Mouse (Mus musculus) right cerebral cortex, adult 2 months (tissue): ENCODE measurements around the gene Tgfbr3.
"Not testable (repeated sequence)": the region's sequence is repeated elsewhere in the genome, so short reads cannot be mapped to it uniquely, and the experiment has no call there.

Experiments used
- DNase-seq, 2 experiments: peaks; one replicate each; pipeline ENCODE4 v3.0.0; 2021 to 2022; ENCODE audit warnings: low spot score in 2 of 2

The Tgfbr3 gene

GRCm38 (mm10) chr5:107279263-107279662, 10.2 kb downstream of the Tgfbr3 start:
- DNase-seq: no peak

GRCm38 (mm10) chr5:107276186-107276585, 13.2 kb downstream of the Tgfbr3 start:
- no peak for DNase-seq

DNA sequence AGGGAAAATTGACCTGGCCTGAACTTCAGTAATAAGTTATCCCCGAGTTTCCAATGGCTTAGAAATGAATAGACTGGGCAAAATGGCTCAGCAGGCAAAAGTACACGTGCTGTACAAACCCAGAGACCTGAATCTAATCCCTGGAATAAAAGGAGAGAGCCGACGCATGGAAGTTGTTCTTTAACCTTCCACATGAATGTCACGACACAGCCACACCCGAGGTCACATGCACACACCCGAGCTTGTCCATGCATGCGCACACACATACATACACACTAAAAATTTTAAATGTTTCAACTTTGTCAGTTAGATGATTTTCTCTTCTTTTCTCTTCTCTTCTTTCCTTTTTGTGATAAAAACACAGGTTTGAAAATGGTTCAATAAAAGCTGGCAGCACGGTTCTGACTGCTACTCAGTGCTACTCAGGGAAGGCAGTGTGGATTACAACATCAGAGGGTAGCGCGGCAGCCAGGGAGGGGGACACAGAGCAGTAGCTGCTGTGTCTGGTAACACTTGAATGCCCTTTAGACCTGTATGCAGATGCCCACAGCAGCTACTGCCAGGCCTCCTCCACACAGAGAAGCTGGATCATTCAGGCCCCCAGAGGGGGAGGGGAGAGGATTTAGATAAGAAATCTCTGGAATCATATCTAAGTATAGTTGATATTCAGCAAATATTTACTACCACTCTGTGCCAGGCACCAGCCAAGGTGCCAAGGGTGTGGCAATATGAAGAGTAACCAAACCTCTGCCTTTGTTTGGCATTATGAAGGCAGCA, 17.0 kb downstream of the Tgfbr3 start:
- DNase-seq: no peak

- DNase-seq: no peak
These were observed 20.5 kb downstream of the Tgfbr3 start for GRCm38 (mm10) chr5:107269006-107269328.

DNA sequence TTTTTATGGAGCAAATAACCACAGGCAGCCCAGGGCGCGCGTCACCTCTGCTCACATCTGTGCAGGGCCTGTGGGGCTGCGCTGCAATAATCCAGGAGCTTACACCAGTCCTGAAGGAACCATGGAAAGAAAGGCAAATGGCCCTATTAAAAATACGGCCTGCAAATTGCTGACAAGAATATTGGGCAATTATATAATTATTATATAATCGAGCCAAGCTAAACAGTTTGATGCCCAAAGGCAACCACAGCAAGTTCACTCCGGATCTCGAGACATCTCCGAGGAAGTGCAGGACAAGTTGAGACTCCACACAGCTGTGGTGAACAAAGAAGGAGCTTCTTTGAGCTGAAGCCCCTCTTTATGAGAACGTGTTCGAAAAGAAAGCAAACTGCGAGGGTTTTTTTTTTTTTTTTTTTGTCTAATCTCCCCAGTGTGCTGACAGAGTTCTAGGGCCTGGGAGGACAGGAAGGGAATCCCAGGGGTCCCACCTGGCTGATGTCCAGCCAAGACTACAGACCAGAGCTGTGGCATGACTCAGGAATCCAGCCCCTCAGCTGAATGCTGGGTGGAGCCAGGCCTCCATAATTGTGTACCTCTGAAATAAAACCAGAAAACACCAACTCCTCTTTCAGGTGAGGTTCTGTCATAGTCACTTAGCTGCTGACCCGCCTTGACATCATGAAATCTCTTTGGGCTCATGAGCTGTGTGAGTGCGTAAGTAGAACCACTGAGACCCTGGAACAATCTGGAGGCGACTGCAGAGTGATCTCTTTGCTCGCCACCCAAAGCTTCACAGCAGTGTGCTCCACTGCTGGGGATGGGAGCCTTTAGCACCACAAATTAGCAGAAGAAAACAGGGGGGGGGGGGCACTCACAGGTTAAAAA, 21.1 kb downstream of the Tgfbr3 start:
- DNase-seq: no peak

DNA sequence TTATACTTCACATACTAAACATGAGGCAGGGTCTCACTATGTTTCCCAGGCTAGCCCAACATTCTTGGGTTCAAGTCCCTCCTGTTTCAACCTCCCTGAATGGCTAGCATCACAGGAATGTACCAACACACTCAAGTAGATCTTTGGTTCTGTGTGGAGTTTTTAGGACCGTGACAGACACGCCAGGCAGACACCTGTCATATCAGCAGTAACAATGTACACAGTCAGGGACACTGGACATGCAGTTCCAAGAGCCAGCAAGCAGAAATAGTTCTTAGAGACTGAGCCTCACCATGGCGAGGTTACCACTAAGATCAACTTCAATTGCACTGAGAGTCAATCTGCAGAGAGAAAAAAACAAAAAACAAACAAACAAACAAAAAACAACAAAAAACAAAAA, 22.9 kb downstream of the Tgfbr3 start:
- DNase-seq: no peak

DNA sequence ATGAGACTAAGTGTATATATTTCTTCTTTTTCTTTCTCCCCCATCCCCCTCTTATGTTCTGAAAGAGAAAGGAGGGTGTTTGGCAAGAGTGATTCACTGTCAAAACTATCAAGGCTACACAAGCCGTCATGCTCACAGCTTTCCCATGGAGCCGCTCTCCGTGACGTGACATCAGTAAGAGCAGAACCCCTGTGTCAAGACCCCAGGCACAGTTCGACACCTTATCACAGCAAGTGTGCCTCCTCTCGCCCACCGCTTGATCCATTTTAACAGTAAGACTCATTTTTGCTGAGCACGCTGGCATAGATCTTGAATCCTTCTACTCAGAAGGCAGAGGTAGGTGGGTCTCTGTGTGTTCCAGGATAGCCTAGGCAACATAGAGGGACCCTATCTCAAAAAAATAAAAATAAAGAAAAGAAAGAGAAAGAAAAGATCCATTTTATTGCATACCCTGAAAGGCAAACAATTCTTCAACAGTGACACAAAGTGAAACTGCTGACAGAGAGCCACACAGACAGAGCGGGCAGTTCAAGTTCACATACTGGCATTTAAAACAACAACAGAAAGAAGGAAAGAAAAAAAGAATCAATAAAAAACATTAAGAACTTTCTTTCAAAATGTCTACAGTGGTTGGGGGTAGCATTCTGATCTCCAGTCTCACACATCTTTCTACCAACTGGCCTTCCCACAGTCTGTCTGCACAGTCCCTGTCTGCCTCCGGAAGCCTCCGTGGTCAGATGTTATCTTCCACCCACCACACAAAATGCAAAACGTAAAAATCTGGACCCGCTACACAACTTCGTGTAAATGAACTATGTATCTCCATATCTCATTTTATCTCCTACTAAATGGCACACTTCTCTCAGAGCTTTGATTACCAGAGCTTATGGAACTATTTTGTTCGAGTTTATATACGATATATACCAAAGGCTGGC, 24.7 kb downstream of the Tgfbr3 start:
- DNase-seq: no peak

DNA sequence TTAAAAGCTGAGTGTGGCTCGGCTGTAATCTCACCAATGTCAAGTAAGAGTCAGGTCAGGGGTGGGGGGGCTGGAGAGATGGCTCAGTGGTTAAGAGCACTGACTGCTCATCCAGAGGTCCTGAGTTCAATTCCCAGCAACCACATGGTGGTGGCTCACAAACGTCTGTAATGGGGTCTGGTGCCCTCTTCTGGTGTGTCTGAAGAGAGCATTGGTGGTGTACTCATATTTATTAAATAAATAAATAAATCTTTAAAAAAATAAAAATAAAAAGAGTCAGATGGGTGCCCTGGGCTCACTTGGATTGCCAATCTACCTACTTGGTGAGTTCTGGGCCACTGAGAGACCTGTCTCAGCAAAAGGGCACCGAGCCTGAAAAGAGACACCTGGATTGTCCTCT, 25.6 kb downstream of the Tgfbr3 start:
- DNase-seq: no peak

GRCm38 (mm10) chr5:107261930-107262329, 27.5 kb downstream of the Tgfbr3 start:
- DNase-seq: no peak

GRCm38 (mm10) chr5:107260708-107261495, 28.5 kb downstream of the Tgfbr3 start:
- no peak for DNase-seq

GRCm38 (mm10) chr5:107259487-107260040, 29.9 kb downstream of the Tgfbr3 start:
- no peak for DNase-seq

DNA sequence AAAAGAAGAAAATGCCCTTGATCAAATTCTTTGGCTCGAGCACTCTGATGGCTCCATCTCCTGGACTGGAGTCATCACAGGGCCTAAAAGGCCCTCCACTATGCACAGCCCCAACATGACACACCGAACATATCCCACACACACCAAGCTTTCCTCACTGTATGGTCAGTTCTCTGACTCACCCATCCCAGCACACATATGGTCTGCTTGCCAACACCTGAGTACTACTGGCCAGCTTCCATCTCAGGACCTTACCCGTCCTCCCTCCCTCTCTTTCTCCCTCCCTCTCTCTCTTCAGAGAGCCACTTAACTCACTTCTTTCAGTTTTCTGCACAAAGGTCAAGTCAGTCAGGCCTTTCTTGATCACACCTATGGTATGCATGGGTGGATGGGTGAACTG, 36.0 kb downstream of the Tgfbr3 start:
- DNase-seq: no peak

GRCm38 (mm10) chr5:107252435-107252834, 37.0 kb downstream of the Tgfbr3 start:
- no peak for DNase-seq

- peak; percentile 21 to 30 for DNase-seq
These were observed 37.6 kb downstream of the Tgfbr3 start for GRCm38 (mm10) chr5:107251751-107252305.

- no peak for DNase-seq
These were observed 38.7 kb downstream of the Tgfbr3 start for GRCm38 (mm10) chr5:107250548-107251272.

GRCm38 (mm10) chr5:107248732-107249131, 40.7 kb downstream of the Tgfbr3 start:
- no peak for DNase-seq

DNA sequence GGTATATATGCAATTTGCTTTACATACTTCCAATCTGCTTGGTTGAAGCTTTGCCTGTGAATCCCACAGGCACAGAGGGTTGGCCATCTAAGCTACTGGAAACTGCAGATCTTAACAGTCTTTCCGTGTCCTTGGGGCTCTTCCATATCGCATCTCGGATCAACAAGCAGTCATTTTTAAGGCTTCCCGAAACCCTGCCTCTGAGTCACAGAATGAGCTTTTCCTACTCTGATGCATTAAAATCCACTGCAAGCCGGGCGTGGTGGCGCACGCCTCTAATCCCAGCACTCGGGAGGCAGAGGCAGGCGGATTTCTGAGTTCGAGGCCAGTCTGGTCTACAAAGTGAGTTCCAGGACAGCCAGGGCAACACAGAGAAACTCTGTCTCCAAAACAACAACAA, 41.1 kb downstream of the Tgfbr3 start:
- DNase-seq: not testable (repeated sequence)

DNA sequence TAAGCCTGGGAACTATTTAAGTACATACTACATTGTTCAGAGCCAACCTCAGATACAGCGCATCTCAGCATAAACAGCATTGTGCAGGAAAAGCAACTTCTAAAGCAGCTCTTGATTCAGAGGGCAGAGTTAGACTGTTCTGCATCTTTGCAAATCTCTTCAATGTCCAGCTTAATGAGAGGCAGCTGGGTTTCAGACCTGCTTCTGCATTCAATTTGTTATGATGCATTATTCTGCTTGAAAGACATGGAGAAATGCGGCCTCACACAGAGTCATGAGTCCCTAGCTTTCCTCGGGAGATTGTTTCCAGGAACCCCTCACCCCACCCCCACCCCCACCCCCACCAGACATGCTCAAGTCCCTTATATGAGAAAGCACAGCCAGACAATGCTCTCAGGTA, 41.6 kb downstream of the Tgfbr3 start:
- no peak for DNase-seq

DNA sequence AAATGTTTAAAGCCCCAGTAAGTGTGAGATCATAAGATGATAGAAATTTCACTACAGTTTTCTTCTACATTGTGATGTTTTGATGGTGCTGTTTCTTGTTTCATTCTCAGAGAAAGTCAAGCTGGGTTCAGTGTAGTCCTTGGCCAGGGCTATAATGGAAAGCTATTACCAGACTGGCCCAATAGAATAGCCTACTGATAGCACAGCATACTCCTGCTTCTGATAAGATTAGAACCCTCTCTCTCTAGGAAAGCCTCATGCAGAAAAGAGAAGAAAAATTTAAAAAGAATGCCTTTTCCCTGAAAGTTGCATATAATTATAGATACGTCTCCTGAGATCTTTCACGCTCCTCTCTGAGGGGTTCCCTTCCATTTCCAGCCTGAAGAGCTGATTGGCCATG, 46.0 kb downstream of the Tgfbr3 start:
- DNase-seq: no peak

- no peak for DNase-seq
These were observed 46.4 kb downstream of the Tgfbr3 start for GRCm38 (mm10) chr5:107242993-107243392.
